Mouse (Mus musculus) fat pad, adult 2 months (tissue): ENCODE measurements at regions not wholly inside any gene's neighbourhood (a gene's known extent, or its start where the extent isn't known, plus 50 kb on each side); places are given as distances from the start of the nearest gene placed in this dataset.

Experiments
- DNase-seq: peaks from one replicate; pipeline ENCODE4 v3.0.0-alpha.2; 2011; ENCODE audit warnings: low read depth, low spot score; ENCODE audit errors: extremely low read depth

DNA sequence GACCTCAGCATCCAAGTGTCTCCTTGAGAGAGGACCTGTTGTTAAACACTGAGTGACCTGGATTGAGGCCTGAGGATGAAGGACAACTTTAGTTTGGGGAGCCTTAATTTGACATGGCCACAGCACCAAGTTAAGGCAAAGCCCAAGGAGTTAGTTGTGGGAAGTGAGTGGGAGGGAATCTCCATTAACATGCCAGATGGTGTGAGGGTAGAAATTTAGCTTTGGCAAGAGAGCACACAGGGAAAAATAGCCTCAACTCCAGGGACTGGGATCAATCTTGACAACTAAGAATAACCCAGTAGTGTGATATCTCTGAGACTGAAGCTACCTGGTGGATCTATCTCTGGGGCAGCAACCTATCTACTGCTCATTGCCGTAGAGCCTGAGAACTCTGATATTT, 105.4 kb downstream of the Ahr start:
- DNase-seq: no peak

DNA sequence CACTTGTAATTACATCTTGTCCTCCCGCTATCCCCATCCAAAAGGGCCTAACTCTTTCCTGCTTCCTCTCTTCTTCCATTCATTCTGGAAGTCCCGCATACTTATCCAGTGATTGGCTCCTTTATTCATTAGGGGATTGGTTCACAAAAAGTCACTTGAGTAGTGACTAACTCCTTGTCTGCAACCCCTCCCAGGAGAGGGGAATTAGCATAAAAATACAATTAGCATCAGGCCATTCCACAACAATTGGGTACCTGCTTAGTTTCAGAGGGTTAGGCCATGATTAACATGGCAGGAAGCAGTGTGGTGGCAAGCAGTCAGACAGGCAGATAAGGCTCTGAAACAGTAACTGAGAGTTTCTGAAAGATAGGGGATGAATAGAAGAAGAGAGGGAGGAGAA, 115.6 kb downstream of the Ahr start:
- DNase-seq: no peak

DNA sequence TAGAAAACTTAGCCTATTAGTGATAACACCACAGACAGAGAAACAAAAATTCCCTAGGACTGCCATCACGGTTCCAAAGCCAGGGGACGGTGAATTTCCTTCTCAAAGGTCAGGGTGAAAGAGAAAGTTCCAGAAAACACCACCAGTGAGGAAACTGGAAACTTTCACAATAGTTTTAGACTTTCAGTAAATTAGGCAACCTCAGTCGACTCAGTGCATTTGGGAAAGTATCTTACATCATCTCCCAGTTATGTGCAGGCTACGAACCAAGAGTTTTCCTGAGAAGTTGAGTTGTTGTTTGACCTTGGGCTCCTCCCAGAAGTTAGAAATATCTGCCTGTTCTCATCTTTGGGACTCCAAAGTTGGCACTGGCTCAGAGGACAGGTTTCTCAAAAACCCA, 116.9 kb downstream of the Ahr start:
- peak; percentile 3 for DNase-seq

DNA sequence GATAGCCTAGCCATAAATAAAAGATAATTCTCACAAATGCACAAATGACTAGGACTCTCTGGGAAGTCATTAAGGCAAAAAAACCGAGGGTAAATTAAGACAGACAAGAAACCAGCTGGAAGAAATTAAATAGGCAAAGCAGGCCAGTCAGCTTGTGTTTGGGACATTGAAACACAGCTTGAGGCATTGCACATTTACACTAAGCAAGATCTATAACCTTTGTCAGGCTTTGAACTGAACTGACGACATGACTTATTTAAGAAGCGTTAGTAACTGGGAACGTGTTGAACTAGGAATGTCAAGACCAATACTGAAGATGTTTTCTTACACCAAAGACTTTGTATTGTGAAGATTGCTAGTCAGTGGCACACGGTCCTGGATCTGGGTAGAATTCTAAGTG, 118.3 kb downstream of the Ahr start:
- no peak for DNase-seq

DNA sequence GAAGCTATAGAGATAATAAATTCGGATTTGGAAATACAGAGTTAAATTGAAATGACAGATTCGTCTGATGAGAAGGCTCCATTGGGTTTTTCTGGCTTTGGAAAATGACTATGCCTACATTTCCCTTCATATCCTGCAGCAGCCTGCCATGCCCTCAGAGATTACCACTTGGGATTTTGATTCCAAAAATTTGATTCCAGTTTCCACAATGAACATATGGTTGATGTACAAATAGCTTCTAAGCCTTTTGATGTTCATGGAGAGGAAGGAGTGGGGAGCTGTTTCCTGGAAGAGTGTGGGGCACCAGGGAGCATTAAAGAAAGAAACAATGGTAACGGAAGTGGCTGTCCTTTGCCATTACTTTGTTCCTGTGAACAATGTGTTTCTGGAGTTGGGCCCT, 122.1 kb downstream of the Ahr start:
- no peak for DNase-seq

DNA sequence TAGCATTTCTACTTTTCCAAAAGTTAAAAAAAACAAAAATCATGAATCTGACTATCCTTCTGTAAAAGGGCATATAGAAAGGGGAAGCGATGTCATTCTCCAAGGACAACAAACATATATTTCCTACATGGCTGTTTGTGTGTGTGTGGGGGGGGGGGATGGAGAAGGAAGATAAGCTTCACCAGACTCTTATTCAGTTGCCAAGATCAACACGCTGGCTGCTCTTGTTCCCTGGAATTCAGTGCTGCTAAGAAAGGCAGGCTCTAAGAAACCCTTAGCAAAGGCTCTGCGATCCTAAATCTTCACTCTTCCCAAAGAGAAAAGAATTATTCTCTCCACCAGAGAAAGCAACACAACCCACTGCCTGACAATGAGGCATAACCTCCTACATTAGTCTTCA, 126.4 kb downstream of the Ahr start:
- DNase-seq: no peak

DNA sequence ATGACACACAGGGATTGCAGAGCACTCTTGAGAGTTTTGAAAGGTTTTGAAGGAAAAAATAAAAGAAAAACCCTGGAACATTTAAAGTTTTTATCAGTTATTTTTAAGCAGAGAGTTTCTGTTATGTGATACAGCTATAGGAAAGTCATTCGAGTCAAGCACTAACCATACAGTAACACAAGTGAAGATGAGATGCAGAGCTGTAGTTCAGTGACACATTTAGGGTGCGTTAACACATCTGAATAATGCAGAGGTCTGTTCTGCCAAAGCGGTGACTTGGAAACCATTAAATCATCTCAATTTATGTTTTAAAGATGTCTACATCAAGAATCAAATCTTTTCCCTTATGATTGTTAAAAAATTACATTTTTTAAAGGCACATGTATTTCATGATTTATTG, 126.8 kb downstream of the Ahr start:
- no peak for DNase-seq

DNA sequence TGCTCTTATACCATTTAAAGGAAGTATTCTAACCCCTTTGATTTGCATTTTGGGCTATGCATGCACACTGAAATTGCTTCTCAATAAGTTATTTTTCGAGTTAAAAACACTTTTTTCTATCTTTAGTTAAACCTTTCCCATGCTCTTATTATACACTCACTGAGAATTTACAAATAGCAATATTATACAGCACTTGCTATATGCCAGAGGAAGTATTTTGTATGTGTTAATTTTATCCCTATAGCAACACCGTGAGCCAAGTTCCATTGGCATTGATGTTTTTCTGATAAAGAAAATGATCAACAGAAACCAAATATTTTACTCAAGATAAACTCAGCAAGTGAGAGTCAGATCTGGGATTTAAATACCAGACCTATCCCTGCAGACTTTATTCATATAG, 133.0 kb downstream of the Ahr start:
- no peak for DNase-seq

DNA sequence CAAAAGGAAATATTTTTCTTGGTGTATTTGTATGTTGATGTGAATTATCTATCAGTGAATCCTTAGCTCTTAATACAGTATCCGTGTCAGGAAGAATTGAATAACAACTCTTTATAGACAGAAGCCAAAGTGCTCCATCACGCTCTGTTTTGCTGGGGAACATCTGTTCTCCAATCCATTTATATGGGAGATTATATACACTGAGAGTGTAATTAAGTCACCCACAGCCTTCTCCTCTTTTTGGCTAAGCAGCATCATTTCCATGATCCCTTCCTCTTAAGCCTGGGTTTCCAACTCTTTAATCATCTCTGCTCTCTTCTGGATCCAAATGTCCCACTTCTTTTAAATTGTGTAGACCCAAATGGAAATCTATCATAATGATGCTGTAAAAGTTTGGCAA, 133.6 kb downstream of the Ahr start:
- no peak for DNase-seq

DNA sequence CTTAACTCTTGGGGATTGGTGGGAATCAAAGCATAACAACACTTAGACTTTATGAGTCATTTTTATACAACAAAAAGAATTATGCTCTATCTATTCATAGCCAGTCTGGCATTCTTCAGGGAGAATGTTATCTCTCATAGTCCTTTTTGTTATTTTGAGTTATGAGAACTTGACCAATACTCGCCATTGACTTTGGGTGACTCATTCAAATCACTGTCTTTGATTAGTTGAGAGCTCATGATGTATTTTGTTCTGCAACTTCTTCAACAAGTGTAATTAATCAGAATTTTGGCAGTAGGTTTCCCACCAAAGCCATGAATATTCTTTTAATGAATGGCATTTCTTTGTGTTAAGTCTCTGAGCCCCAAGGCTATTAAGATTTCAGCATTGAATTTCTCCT, 139.6 kb downstream of the Ahr start:
- no peak for DNase-seq

DNA sequence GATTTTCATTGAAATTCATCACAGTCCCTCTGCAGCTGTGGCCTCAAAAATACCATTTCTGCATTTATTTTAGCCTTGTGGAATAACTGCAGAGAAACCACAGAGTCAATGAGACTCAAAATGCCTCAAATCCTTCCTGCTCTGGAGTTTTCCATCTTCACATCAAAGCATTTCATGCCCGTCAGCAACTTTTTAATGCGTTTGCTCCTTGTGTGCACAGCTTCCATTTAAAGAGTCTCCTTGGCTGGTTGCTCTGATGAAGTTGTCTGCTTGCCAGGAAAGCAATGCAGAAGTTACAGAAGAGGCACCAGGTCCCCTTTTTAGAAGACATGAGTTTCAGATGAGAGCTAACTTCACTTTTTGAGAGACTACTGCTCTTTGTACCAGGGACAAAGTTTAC, 142.7 kb downstream of the Ahr start:
- DNase-seq: no peak

DNA sequence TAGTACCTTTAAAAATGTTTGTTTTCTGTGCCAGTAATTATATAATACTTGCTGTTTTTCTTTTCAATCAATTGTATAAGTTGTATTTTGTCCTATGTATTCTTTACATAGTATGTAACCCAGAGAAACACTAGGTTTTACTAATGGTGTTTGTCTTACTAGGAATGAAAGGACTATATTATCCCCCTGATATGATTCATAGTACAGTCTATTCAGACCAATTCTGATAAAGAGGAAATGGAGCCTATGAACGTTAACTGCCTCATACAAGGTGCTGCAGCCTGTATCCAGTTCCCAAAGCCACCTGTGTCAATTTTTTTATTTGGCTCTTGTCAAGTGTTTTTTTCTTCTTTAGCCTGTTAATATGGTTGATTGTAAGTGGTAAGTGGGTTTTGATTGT, 144.6 kb downstream of the Ahr start:
- no peak for DNase-seq

DNA sequence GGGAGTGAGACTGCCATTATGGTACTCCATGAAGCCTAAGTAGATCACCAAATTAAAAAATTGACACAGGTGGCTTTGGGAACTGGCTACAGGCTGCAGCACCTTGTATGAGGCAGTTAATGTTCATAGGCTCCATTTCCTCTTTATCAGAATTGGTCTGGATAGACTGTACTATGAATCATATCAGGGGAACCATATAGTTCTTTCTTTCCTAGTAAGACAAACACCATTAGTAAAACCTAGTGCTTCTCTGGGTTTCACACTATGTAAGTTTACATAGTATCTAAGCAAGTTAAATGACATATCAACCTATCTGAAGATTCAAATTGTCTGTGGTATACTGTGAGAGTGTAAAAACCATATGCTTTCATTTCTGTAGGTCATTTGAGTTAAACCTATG, 145.0 kb downstream of the Ahr start:
- no peak for DNase-seq

DNA sequence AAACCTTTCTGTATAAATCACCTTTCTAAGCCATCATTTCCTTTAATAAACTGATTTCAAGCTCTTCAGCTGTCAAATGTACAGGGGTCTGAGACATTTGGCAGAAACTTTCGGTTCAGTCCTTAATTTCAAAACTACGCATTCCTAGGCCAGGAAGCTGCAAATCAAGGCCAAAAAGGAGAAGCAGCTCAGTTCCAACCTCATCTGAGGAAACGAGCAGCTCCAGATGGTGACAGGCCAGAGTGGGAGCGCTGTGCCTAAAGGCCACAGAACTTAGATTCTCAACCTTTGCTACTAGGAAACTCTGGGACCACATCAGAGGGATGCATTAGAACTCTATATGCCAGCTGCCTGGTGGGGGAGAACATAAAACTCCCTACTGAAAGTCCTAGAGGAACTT, 150.6 kb downstream of the Ahr start:
- DNase-seq: no peak

DNA sequence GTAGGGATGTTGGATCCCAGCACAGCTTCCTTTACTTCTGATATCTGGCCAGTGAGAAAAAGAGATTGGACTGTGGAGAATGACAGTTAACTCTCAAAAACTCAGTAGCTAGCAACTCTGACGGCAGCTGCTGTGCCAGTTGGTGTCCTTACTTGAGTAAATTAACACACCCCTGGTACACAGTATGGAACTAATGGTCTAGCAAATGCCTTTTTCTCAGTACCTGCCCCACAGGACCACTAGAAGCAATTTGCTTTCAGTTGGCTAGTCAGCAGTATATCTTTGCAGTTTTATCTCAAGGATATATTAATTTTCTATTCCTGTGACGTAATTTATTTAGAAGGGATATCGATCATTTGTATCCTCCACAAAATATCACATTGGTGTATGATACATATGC, 157.6 kb downstream of the Ahr start:
- DNase-seq: no peak

DNA sequence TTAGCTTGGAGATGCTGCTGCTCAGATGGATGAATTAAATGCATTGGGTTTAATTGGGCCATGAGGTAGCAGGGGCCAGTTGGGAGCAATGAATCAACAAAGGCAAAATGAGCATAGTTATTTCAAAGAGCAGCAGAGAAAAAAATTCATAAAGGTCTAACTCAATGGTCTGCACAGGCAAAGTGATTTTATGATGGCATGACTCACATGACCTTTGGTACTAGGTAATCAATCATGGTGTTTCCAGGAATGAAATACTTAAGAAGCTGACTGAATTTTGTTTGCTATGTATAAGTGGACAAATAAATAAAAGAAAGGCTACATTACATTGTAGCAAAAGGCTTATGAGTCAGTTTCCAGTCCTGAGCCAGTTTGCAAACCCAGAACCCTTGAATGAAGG, 158.5 kb downstream of the Ahr start:
- no peak for DNase-seq

DNA sequence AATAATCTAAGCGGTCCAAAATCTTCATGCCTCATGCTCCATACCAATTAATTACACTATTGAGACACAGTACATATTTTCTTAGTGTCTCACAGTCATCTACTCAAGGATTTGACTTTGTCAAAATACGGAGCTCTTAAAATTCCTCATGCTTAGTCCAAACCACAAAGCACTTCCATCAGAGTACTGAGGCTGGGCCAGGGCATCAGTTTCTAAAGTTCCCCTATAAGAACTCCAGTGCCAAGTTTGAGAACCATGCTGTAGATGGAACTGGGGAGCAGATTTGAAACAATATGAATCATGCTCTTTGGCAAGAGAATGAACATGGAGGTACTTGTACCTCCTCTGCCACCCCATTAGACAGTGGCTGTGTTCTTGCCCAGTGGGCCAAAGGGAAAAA, 176.9 kb downstream of the Ahr start:
- no peak for DNase-seq

DNA sequence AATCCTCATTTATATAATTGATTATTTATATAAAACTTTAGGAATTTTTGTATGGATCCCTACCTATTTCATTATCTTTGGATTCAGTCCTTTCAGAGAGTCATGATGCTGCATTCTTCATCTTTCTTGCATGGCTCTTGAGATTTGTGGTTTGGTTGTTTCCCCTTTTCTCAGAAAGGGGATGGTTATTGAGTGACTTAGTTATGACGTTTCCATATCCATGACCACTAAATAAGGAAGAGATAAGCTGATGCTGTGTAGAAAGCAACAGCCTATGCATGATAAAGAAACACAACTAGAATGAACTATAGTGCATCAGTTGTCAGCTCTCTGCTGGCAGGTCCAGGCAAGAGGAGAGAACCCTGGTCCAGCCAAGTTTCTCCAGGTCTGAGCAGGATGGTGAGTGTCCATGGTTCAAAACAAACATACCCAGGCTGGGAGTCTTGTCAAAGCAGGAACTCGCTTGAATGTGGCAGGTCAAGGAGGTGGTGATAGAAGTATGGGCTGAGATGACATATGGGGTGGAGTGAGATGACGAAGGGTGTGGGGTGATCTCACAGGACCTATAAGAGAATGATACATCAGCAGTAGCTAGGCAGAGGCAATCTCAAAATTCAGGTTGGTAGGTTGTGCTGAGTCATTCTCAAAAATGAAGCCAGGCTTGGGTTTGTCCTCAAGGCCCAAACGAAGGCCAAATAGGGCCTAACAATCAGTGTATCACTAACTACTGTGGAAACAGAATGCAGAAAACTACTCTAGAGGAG, 196.5 kb downstream of the Ahr start:
- no peak for DNase-seq

DNA sequence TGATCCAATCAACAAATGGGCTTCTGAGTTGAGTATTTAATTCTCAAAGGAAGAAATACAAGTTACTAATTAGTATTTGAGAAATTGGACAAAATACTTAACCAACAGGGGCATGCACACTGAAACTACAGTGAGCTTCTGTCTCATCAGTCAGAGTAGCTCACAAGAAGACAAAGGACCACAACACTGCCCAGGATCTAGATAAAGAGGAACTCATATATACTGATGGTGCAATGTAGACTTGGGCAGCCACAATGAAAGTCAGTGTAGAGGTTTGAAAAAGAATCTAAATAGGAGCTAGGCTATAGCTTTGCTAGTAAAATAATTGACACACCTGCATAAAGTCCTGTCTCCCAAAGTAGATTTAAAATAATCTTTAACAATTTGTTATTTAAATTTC, 198.5 kb downstream of the Ahr start:
- DNase-seq: no peak

DNA sequence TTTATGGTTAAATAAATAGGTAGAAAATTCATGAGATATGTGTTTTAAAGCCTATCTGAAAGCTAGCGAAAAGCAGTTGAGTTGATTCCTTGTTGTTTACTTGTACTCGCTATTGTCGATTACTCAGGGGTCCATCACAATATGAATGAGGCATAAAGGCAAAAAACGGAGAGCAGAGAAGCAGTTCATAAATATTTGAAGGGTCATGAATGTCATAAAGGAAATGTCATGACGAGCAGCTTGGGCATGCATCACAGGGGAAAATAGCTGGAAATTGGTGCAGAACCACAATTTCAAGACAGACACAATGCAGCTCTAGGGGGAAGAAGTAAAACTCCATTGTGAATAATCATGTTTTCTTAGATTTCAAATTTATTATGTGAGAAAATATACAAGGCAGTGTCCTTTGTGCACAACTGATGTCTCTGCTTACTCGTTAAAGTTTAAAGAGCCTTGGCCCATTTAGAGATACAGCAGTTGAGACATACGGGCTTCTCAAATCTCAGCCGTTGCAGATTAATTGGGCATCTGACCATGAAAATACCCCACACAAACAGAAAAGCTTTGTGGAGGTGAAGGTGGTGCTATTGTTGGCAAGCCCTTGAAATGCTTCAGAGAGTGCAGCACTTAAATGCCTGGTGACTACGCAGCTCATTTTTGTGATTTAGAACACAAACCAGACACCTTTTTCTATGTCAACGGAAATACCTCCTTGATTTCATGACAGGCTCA, 200.3 kb downstream of the Ahr start:
- no peak for DNase-seq

DNA sequence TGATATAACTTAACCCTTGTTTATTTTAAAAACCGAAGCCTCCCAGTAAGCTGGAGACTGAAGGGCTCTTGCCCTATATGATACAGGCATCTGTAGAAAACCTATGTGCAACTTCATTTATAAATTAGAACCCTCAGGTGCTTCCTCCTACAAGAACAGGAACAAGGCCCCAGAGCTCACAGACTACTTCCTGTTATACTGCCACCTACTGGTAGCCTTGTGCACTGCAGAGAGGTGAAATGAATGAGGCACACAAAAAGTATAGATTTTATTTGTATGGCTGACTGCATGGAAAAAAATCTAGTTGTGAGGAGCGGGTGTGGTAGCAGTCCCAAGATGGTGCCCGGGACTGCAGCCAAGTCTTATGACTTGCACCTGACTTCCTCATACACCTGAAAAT, 203.5 kb downstream of the Ahr start:
- DNase-seq: no peak

DNA sequence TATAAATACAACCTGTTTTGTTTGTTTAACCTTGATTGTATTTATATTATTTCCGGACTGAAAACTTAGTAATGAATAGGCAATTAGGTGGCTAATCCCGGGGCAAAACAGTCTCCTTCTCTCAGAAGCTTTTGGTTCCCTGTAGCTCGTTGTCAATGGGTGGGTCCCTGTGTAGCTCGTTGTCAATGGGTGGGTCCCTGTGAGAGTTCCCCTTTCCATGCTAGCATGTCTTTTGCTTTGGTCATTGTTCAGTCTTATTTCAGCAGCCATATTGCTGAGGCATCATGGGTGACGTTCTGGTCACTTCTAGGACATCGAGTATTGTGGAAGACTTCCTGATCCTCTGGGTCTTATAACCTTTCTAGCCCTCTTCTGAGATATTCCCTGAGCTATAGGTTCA, 205.1 kb downstream of the Ahr start:
- DNase-seq: no peak

DNA sequence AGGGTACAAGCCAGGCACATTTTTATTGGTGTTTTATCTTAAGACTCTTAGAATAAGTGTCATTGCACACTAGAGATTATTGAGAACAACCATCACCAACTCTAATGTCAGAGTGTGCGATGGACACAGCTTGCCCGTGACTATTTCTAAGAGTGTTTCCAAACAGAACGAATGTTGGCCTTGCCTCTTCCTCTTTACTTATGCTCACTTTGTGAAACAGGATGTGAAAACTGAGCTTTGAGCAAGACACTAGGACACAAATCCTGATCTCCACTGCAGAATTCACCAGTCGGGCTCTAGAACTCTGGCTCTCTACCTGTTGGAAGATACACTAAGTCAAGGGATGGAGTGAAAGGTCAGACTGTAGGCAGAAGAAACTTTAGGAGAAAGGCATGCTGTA, 215.3 kb downstream of the Ahr start:
- no peak for DNase-seq
